Mouse (Mus musculus) thymus, postnatal 14 days (tissue): ENCODE results near the gene Ggct.
"Not testable (repeated sequence)": the region's sequence is repeated elsewhere in the genome, so short reads cannot be mapped to it uniquely, and the experiment has no call there.

ENCODE experiments used
- DNase-seq: peaks from one replicate; pipeline ENCODE4 v3.0.0; 2021

Ggct gene

DNA sequence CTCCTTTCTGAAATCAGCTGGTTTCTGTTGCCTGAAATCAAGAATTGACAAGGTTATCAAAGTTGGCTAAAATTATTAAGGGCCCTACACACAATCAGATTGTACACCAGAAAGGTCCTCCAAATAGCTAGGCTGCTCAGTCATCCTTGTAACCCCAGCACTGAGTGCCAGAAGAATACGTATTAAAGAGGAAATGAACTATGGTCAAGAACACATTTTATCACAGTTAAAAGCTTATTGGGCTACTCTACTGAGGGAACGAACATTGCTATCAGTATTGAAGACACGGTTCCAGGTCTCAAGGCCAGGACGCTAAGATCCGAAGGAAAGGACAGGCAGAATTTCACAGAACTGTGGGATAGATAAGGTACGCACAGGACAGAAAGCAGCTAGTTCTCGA, 609 bp downstream of the Ggct start:
- no peak for DNase-seq

DNA sequence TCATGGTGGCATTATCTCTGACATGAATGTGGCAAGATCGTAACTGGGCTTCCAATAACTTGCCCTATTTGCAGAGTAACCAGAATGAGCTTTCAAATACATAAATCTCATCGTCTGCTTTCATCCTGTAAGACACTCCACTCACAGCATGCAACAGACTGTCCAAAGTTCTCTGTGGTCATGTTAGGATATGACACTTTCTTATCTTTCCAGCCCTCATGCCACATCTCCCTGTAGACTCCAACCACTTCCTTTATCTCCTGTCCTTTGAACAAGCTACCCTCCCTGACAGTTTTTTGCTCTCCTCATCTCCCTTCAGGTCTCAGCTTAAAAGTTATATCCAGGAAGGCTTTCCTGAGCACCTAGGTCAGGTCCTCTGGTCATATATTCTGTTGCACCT, 1.6 kb downstream of the Ggct start:
- DNase-seq, result no peak

DNA sequence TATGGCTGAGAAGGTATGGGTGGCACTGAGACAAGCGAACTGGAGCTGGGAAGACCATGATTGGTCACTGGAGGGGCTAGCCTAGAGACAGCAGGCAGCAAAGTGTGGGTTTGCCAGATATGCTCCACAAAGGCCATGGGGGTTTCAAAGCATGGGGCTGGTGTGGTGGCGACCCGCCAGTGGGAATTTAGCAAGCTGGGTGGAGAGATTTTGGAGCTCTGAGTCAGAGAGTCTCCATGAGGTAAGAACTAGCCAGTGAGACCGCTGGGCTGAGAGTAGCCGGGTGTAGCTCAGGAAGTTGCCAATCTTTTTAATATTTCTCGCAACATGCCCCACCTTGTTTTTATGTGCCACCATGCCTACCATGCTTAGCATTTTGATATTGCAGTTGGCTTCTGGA, 4.6 kb downstream of the Ggct start:
- no peak for DNase-seq

DNA sequence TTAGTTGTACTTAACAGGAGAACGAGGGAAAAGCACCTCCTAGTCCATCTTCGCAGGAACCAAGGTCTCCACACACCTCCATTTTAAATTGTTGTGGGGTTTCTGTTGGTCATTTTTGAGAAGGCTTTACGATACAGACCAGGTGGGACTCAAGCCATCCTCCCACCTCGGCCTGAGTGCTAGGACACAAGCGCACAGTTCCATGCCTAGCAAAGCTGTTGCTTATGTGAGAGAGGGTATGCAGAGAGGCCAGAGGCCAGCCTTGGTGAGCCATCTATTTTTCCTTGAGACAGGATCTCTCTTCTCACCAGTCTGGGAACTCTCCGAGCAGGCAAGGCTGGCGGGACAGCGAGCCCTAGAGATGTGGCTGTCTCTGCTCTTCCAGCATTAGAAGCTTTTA, 8.7 kb downstream of the Ggct start:
- DNase-seq, result no peak

DNA sequence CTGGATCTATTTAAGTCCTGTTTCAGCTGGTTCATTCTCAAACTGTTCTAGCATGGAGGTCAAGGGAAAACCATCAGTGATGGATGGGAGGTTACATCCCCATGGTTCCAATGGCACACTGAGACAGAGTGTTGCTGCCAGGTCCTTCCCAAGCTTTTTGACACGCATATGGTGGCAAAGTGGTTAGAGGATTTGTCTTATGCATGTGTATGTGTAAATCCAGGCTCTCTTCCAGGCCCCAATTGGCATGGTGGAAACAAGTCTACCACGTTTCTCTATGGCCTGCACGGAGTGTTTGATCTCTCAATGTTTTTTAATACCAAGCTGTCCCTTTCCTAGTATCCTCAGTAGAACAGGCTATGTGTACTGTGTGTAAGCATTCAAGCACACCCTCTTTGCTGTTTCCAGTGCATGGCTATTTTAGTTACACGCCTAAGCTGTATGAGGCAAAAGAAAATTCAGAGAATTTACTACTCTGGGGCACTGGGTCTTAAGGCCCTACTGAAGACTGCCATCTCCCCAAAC, 9.2 kb downstream of the Ggct start:
- no peak for DNase-seq

DNA sequence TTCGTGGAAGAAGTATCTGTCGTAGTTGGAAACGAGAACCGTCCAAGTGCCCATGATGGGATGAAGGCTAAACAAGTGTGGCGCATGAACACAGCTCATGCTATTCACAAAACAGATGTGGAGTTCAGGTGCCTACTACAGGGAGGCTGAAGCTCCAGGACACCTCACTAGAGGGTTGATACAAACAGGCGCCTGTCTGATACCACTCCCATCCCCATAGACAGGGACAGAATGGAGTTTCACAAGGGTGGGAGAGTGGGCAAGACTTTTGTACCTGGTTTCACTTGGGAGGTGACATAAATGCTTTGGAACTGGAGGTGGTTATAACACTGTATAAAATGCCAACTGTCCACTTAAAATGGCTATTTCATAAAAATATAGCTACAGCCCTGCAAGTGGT, 13.3 kb downstream of the Ggct start:
- DNase-seq, result no peak

DNA sequence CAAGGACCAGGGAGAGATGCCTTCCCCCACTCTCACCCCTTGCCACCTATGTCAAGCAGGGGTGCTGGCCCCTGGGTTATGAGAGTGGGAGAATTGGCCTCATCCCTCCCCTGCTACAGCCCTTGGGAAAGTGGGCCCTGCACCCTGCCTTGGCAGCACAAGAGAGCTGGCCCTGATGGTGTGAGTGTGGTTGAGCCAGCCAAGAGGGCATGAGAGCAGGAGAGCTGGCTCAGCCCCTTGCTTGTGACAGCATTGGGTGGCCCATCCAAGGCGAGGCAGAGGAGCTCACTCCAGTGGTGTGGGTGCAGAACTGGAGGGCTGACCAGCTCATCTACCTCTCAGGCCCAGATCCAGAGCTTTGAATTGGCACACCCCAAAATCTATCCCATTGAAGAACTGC, 17.1 kb downstream of the Ggct start:
- no peak for DNase-seq

- DNase-seq, result peak; percentile 61
Observed at GRCm38 (mm10) chr6:54974501-54974900, 18.2 kb downstream of the Ggct start.

DNA sequence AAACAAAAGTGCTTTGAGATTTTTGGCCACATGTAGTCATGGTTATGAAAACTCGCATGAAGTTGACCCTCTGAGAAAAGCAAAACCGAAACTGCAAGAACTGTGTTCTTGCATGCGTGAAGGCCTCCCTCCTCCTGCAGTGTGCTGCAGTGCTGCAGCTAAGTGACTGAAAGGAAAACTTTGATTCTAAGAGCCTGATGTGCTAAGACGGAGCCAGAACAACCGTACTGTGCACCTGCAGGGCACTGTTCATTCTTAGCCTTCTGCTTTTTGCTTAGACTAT, 19.9 kb downstream of the Ggct start:
- peak; percentile 48 for DNase-seq

DNA sequence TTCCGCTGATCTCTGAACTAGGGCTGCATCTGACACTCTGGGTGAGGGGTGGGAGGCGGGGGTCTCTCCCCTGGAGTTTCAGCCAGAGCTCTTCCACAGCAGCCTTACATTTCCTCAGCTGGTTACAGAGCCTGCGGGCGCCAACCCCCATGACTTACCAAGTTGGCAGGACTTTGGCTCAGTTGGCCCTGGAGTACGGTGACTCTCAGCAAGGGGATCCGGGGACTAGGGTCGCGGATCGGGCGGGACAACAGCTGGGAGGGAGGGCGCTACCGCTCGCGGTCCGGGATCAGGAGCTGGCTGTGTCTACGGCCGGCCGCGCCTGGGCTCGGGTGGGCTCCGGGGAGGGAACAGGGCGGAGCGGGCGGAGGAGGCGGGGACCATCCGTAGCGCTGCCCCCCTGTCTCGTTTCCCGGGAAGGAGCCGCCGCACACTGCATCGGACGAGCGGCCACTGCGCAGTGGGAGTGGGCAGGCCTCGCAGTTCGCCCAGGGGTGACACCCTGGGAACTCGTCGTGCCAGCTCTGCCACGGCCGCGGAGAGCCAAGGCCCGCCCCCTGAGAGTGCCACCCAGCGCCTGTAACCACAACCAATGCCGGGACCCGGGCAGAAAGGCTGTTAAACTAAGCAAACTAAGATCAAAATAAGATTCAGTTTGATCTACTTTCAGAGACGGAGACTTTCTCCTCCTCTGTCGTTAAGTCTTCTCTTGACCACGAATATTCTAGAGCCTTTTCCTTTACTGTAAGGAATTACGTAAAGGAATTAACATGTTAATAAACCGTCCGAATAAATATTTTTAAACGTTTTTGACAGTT, 20.4 kb downstream of the Ggct start, which contains the start of gene Nod1:
Nod1 (minus strand) TSS at position 502 of the 818 bp plus-strand sequence.
- peak; percentile 72 for DNase-seq

DNA sequence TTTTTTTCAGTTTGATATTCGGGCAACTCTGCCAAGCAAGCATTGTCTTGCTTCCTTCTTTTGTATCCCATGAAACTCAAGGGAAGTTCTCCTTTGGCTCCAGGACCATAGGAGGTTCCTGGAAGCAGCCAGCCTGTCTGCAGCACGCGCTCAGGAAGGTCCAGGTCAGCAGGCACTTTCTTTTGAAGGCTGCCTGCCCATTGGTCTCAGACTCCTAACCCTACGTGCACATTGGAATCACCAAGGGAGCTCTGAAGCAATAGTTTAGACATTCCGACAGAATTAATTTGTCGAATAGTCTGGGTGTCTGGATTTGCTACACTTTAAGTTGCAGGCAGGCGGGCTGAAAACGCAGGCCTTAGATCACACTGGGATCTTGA, 21.0 kb downstream of the Ggct start:
- no peak for DNase-seq

GRCm38 (mm10) chr6:54970506-54970905, 22.2 kb downstream of the Ggct start:
- DNase-seq, result no peak

DNA sequence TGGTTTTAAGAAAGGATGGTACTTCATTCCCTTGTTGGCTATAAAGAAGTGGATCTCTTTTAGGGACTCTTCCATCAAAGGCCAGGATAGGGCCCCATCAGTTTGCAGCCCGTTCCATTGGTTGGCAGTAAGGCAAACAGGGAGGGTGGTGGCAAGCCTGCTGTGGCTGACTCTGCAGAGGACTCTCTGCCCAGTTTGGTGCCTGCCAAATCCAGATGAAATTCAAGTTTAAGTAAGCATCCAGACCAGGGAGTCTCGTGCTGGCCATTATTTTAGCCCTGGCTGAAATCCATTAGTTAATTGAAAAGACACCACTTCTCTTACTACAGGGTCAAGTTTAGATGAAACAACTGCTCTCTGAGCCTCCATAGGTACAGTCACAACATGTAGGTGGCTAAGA, 22.9 kb downstream of the Ggct start:
- no peak for DNase-seq

- no peak for DNase-seq
Observed at GRCm38 (mm10) chr6:54967591-54967990, 25.2 kb downstream of the Ggct start.

DNA sequence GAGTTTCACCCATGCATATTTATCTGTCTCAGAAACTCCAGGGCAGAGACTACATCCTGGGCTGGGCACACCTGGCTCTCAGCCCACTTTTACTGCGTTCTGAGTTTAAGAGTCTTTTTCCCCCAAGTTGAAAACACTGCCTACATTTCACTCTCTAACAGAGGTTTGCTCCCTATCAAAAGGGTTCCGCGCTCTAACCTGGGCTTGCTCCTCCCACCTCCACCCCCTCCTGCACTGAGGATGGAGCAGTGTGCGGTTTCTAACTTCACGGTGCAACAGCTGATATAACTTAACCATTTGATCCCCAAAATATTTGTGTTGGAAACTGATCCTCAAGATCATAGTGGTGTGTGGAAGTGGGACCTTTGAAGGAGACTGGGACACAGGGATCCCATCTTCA, 27.5 kb downstream of the Ggct start:
- DNase-seq, result peak; percentile 44

DNA sequence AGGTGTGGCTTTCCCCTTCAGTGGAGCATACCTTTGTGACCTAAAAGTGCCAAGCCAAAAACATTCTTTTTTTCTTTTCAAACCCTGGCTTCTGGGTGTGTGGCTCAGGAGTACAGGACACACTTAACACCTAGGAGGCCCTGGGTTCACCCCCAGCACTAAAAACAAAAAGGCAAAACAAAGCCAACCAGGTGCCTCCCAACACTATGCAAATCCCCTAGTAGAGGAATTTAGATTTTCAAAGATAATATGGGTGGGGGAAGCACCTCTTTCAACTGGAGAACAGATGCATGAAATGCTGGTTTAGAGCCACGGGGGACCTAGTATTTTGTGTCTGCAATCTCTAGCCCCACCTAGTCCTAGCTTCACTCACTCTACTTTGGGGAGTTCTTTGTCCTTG, 28.0 kb downstream of the Ggct start:
- no peak for DNase-seq

DNA sequence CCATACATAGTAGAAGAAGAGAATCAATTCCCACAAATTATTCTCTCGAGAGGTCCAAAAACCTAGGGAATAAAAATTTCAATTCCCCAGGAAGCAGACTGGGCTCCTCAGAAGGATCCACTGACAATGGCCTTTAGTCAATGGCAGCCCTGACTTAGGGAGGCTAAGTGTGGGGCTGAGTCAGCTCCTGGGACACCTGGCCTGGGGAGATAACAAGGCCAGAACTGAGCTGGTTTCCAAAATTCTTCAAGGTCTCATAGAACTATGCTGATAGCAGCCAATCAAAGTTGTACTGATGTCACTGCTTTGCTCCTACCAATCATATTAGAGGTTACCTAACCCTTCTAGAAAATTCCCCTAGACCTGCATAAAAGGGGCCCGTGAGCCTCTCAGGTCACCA, 29.2 kb downstream of the Ggct start:
- no peak for DNase-seq

DNA sequence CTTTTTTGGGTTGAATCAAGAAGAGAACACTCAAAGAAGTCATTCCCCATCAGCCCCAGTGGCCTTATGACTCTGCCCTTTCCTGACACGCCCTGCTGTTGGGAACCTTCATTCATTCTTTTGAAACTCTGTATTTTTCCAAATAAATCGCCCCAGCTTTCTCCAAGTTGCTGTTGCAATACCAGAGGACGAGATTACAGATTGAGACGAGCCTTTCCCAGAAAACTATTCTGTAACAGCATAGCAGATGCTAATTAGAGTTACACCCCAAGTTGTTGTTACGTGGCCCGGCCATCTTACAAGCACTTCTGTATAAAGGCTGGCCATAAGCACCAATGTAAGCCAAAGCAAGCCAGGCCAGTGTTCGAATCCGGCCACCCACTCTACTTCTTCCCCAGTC, 35.1 kb downstream of the Ggct start:
- DNase-seq, result no peak

DNA sequence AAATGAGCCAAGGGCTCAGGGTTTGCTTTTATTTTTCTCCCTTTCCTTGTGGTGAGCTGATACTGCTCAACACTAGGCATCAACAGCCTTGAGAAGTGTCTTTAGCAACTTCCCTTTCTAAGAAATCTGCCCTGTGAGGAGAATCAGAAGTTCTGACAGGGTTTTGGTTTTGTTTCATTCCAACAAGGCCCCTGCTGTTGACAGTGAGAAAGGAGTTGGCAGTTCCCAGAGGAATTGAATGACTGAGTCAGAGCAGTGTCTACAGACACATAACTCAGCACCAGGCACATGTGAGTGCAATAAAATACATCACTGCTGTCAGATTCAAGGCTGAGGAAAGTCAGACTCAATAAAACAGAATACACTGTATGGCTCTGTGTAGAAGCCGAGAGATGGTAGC, 36.3 kb downstream of the Ggct start:
- DNase-seq, result no peak

DNA sequence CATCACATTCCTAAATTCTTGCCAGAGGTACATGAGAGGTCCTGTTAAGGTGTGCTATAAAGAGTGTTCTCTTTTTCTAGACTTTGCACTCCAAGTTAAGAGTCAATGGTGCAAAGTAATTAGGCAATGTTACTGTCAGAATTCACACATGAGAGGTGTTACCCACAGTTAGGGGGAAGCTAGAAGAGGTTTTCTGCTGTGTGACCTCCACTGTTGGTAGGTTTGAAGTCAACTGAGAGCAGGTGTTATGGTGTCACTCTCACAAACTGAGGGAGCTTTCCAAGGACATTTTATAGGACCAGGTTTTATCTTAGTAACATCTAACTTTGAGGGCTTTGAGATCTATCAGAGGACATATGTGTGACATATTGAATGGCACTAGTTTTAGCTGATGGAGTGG, 36.8 kb downstream of the Ggct start:
- no peak for DNase-seq

- no peak for DNase-seq
Observed at GRCm38 (mm10) chr6:54954659-54955414, 37.9 kb downstream of the Ggct start.

DNA sequence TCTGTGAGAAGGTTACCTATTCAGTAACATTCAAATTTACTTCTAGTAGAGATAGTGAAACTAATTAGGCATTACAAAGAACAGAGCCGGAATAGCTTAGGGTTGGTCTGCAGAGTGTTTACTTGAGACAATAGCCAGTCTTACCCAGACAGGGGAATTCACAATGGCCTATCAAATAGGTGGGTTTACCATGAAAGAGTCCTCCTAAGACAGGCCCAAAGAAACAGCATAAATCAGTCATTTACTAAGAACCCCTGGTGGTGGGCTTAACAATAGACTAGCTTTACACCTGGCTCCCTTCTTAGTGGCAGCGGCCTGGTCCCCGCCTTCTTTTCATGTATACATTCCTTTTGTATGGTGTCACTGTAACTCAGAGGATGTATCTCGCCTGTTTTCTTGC, 39.4 kb downstream of the Ggct start:
- not testable (repeated sequence) for DNase-seq

GRCm38 (mm10) chr6:54952542-54952941, 40.2 kb downstream of the Ggct start:
- no peak for DNase-seq

DNA sequence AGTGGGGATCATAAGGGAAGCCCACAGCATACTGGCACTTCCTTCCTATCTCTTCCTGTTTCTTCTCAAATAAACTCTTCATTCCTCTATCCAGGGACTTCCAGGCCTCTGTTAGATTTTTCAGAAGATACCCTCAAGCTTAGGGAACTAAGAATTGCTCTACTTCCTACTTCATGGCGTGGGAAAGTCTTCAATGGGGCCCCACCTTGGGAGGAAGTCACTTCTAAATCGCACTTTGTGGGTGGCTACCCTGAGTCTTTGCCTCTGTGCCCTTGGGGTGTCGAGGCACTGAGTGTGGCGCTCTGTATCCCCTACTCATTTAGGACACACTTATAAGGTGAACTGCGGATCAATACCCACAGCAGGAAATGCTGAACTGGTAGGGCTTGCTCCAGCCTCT, 44.1 kb downstream of the Ggct start:
- no peak for DNase-seq
